Mouse (Mus musculus): ENCODE results near the gene Plxna1.

Gene Plxna1

DNA sequence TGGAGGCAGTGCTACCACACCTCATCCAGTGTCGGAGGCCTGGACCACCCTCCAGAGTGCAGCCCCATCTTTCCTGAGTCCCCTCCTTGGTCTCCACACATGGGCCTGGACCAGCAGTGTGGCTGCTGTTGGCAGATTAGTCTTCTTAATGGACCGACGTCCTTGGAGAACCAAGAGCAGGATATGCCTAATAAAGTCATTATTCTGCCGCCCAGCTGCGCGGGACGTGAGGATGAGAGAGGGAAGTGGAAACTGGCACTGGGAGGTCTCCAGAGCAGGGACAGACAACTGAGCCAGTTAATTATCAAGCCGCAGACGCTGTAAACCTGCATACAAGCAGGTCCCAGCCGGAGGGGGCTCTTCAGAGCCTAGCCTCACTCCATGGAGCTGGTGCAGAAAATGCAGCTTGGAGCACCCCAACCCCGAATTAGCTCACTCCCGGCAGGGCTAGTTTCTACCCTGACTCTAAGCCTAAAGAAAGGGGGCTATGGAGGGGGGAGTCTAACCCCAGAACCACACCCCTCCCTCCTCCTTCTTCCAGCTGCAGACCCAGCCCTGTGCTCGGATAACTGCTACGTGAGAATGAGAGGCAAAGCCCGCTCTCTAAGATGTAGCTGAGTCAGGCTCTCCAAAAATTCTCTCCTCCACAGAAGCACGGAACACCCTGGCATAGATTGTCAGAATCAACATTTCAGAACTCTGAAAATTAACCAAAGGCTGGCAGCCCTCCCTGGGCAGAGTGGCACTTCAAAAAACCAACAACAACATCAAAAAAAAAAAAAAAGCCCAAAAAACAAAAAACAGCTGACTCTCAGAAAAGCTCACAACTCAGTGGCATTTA lies 80.7 kb downstream of the Plxna1 start:
- DNase-seq (ENCODE audit: low spot score), result peak; percentile 36

GRCm38 (mm10) chr6:89280555-89280954 lies 81.9 kb downstream of the Plxna1 start:
- no peak for DNase-seq (ENCODE audit: low spot score)

DNA sequence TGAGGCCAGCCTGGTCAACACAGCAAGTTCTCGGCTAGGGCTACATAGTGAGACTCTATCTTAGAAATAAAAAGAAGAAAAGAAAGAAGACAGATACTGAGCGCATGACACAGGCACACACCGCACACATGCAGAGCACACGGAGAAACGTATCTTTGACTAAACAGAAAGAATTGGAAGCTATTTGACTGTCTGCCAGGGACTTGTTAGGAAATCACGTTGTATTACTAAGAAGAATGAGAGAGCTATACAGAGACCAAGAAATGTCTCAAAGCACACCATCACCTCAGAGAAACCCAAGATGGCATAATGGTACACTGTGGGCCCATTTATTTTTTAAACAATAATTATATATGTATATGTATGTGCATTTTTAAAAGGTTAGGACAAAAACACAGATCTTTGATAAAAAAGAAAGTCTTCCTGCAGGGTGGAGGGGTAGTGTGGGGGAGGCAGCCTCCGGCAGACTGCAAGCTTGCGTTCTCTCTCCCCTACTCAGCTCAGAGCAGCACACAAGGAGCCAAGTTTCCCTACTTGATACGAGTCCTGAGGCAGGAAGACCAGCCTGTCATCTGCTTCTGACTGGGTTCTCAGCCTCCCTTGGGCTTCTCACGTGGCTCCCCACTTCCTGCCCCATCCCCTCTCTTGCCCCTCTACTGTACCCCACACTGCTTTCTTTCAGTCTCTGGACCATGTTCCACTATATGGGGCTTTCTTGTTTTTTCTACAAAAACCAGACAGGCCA lies 90.5 kb downstream of the Plxna1 start:
- DNase-seq (ENCODE audit: low spot score), result no peak

- DNase-seq (ENCODE audit: low spot score), result no peak
Measured at GRCm38 (mm10) chr6:89267181-89267580, 95.2 kb downstream of the Plxna1 start.
